Mouse (Mus musculus) hindbrain, embryonic 13.5 days (tissue): ENCODE measurements at regions not wholly inside any gene's neighbourhood (a gene's known extent, or its start where the extent isn't known, plus 50 kb on each side); places are given as distances from the start of the nearest gene placed in this dataset.
"Not testable (repeated sequence)": the region's sequence is repeated elsewhere in the genome, so short reads cannot be mapped to it uniquely, and the experiment has no call there.

Experiments used
- ATAC-seq: fragments of 200-750 bp; cut with Nextera tagmentation; 2 replicates; pipeline ENCODE4 v1.8.0; 2017; ENCODE audit warnings: moderate TSS enrichment; ENCODE audit not compliant: low FRiP score
- H3K27ac ChIP-seq: fragments of 300-500 bp; sonication (generic); 2 replicates; pipeline ENCODE4 v1.5.1; 2015; ENCODE audit warnings: inconsistent platforms, mild to moderate bottlenecking, moderate library complexity
- H3K27me3 ChIP-seq: fragments of 300-500 bp; sonication (generic); 2 replicates; pipeline ENCODE4 v1.6.1; 2015; ENCODE audit warnings: mild to moderate bottlenecking, inconsistent platforms
- H3K36me3 ChIP-seq: fragments of 300-500 bp; sonication (generic); 2 replicates; pipeline ENCODE4 v1.6.1; 2015; ENCODE audit warnings: mild to moderate bottlenecking, inconsistent platforms
- H3K4me1 ChIP-seq: fragments of 300-500 bp; sonication (generic); replicated peaks from 2 replicates; pipeline ENCODE4 v1.6.1; 2015; ENCODE audit warnings: inconsistent platforms
- H3K4me2 ChIP-seq: fragments of 300-500 bp; sonication (generic); 2 replicates; pipeline ENCODE4 v1.6.1; 2015; ENCODE audit warnings: inconsistent platforms, mild to moderate bottlenecking, moderate library complexity
- H3K4me3 ChIP-seq: fragments of 300-500 bp; sonication (generic); 2 replicates; pipeline ENCODE4 v1.5.1; 2015; ENCODE audit warnings: mild to moderate bottlenecking, inconsistent platforms
- H3K9ac ChIP-seq: fragments of 300-500 bp; sonication (generic); 2 replicates; pipeline ENCODE4 v1.6.1; 2015; ENCODE audit warnings: mild to moderate bottlenecking, inconsistent platforms
- H3K9me3 ChIP-seq: fragments of 300-500 bp; sonication (generic); 2 replicates; pipeline ENCODE4 v1.6.1; 2016; ENCODE audit warnings: inconsistent platforms
- WGBS: fragments of 180-500 bp; shearing (Covaris S2); methylation state at CpG from one replicate; pipeline ENCODE4 v1.1.7; 2015; 5-methylcytosine and 5-hydroxymethylcytosine counted together

DNA sequence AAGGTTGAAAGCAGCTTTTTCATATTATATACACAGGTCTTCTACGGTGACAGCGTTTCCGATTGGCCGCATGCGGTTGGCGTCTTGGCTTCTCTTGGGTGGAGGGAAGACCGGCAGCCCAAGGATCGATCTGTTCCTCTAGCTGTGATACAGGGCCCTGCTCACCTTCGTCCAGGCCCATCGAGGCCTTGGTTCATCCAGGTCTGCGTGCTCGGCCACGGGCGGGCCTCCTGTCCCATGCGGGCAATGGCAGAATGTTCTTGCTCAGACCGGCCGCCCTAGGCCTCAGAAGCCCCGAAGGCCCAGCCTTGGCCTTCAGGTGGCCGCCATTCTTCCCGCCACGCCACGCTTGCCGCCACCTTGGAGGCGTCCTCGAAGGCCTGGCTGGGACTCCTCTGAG lies 194.4 kb upstream of the Ppp6c start:
- 98% methylated on average over 25 of the region's 25 CpGs for WGBS
- no peaks in the 10 kb centered on the region for H3K27me3 ChIP-seq
- no peak overlapping the region for H3K27ac ChIP-seq
- ATAC-seq = no peak
- H3K4me2 ChIP-seq = no peak overlapping the region
- peaks cover 4% of the 10 kb centered on the region; the same call in 1 of the 2 replicates for H3K9me3 ChIP-seq
- H3K9ac ChIP-seq = no peak overlapping the region
- no peaks in the 10 kb centered on the region for H3K4me1 ChIP-seq
- H3K36me3 ChIP-seq = no peaks in the 10 kb centered on the region
- H3K4me3 ChIP-seq = no peak overlapping the region

DNA sequence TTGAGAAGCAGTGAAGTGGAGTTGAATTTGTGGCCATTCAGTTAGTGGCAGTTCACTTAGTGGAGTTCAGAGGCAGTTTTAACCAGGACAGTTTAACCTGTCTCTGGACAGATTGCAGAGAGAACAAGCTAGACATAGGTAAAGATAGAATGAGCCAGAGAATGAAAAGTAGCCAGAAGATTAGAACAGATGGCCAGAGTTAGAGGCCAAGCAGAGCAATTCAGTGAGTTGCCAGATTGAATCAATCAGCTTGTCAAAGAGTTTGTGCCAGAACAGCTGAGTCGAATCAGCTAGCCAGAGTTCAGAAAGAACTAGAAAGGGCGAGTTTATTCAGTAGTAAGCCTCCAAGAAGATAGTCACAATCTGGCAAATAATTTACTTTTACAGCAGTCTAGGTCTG lies 174.1 kb upstream of the Ppp6c start:
- 62% methylated on average over 2 of the region's 2 CpGs for WGBS
- no peaks in the 10 kb centered on the region for H3K36me3 ChIP-seq
- H3K4me3 ChIP-seq = no peak overlapping the region
- ATAC-seq = no peak
- H3K27me3 ChIP-seq = no peaks in the 10 kb centered on the region
- no peaks in the 10 kb centered on the region for H3K9me3 ChIP-seq
- H3K4me2 ChIP-seq = no peak overlapping the region
- no peaks in the 10 kb centered on the region for H3K4me1 ChIP-seq
- no peak overlapping the region for H3K27ac ChIP-seq
- no peak overlapping the region for H3K9ac ChIP-seq

GRCm38 (mm10) chr2:39399523-39399922 lies 173.3 kb upstream of the Ppp6c start:
- Histone ChIP-seq H3K4me2 (no peak overlapping the region), H3K27me3 (no peaks in the 10 kb centered on the region), H3K9me3 (no peaks in the 10 kb centered on the region), H3K9ac (no peak overlapping the region), H3K36me3 (no peaks in the 10 kb centered on the region), H3K27ac (no peak overlapping the region), H3K4me3 (no peak overlapping the region), H3K4me1 (no peaks in the 10 kb centered on the region)
- WGBS = 79% methylated on average over 2 of the region's 2 CpGs
- no peak for ATAC-seq

DNA sequence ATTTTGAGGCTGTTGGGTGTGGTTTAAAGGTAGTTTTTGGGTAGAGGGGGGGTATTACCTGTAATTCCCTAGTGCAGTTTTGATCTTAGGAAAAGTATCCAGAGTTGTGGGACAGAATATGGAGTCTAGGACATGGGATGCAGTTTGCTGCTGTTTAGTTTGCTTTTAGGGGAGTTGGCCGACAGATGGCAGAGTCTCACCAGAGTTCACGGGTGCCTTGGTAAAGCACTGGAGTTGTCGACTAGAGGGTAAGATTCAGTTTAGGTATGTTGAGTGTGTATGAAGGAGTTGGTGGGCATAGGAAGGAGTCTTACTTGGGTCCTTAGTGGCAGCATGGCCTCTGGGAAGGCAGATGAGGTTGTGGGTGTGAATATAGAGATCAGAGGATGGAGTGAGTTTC lies 168.4 kb upstream of the Ppp6c start:
- WGBS = 66% methylated on average over 3 of the region's 3 CpGs
- no peaks in the 10 kb centered on the region for H3K9me3 ChIP-seq
- no peaks in the 10 kb centered on the region for H3K36me3 ChIP-seq
- H3K27me3 ChIP-seq = no peaks in the 10 kb centered on the region
- ATAC-seq = no peak
- H3K27ac ChIP-seq = no peak overlapping the region
- no peak overlapping the region for H3K4me3 ChIP-seq
- H3K4me2 ChIP-seq = no peak overlapping the region
- H3K9ac ChIP-seq = no peak overlapping the region
- H3K4me1 ChIP-seq = no peaks in the 10 kb centered on the region

- H3K4me3 ChIP-seq = no peak overlapping the region
- no peak overlapping the region for H3K27ac ChIP-seq
- no peaks in the 10 kb centered on the region for H3K36me3 ChIP-seq
- H3K4me2 ChIP-seq = no peak overlapping the region
- no peaks in the 10 kb centered on the region for H3K9me3 ChIP-seq
- no peak for ATAC-seq
- 94% methylated on average over 3 of the region's 3 CpGs for WGBS
- H3K9ac ChIP-seq = no peak overlapping the region
- no peaks in the 10 kb centered on the region for H3K4me1 ChIP-seq
- no peaks in the 10 kb centered on the region for H3K27me3 ChIP-seq
Observed at GRCm38 (mm10) chr2:39377264-39377663, 151.0 kb upstream of the Ppp6c start.

GRCm38 (mm10) chr2:39373068-39373779 lies 147.0 kb upstream of the Ppp6c start:
- Histone ChIP-seq H3K36me3 (no peaks in the 10 kb centered on the region), H3K4me1 (no peaks in the 10 kb centered on the region), H3K9me3 (no peaks in the 10 kb centered on the region), H3K4me2 (no peak overlapping the region), H3K4me3 (no peak overlapping the region), H3K27me3 (no peaks in the 10 kb centered on the region), H3K9ac (no peak overlapping the region), H3K27ac (no peak overlapping the region)
- ATAC-seq = peak; percentile 88
- WGBS = 15% methylated on average over 7 of the region's 7 CpGs

DNA sequence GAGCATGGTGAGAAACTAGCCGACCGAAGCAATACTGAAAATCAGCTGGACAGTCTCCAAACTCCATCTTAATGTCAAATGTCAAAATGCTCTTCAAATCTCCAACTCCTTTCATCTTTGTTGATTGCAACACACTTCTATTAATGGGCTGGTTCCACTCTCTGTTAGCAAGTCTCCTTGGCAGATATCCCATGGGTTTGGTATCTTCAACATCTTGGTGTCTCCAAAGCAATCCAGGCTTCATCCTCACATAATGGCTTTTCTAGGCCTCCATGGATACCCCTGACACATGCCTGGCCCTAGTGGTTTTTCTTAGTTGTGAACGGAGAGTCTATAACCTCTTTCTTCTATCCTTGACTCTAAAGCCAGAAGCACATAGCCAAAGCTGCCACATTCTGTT lies 118.0 kb upstream of the Ppp6c start:
- WGBS = 95% methylated on average over 3 of the region's 3 CpGs
- H3K4me2 ChIP-seq = no peak overlapping the region
- H3K27ac ChIP-seq = no peak overlapping the region
- H3K4me1 ChIP-seq = no peaks in the 10 kb centered on the region
- H3K9me3 ChIP-seq = no peaks in the 10 kb centered on the region
- no peaks in the 10 kb centered on the region for H3K27me3 ChIP-seq
- no peak for ATAC-seq
- H3K4me3 ChIP-seq = no peak overlapping the region
- H3K9ac ChIP-seq = no peak overlapping the region
- H3K36me3 ChIP-seq = no peaks in the 10 kb centered on the region

DNA sequence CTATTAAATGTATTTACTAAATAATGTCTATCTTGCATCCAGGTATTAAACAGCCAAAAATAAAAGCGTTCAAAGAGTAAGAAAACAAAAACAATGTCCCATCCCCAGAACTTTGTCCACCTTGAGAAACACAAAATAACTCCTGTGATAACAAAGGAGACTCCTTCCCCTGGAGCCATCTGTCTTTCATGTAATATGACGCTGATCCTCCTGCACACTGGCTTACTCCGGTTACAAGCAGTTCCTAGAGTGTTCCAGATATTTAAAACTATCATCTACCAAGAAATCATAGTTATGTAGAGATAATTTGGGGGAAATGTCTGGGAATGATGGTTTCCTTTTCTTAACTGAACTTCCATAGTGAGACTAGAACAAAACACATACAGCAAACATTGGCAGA lies 114.2 kb upstream of the Ppp6c start:
- no peaks in the 10 kb centered on the region for H3K36me3 ChIP-seq
- H3K9ac ChIP-seq = no peak overlapping the region
- no peak for ATAC-seq
- WGBS = 77% methylated on average over 3 of the region's 3 CpGs
- no peak overlapping the region for H3K4me3 ChIP-seq
- H3K4me1 ChIP-seq = no peaks in the 10 kb centered on the region
- H3K4me2 ChIP-seq = no peak overlapping the region
- no peak overlapping the region for H3K27ac ChIP-seq
- H3K9me3 ChIP-seq = no peaks in the 10 kb centered on the region
- H3K27me3 ChIP-seq = no peaks in the 10 kb centered on the region

- Histone ChIP-seq H3K4me2 (no peak overlapping the region), H3K4me3 (no peak overlapping the region), H3K36me3 (no peaks in the 10 kb centered on the region), H3K27ac (no peak overlapping the region), H3K9me3 (no peaks in the 10 kb centered on the region), H3K27me3 (no peaks in the 10 kb centered on the region), H3K9ac (no peak overlapping the region), H3K4me1 (no peaks in the 10 kb centered on the region)
- no peak for ATAC-seq
- WGBS = 83% methylated on average over 9 of the region's 9 CpGs
Observed at GRCm38 (mm10) chr2:39338832-39339649, 112.8 kb upstream of the Ppp6c start.

GRCm38 (mm10) chr2:39337524-39337923 lies 111.3 kb upstream of the Ppp6c start:
- H3K4me2 ChIP-seq = no peak overlapping the region
- H3K9me3 ChIP-seq = no peaks in the 10 kb centered on the region
- no peaks in the 10 kb centered on the region for H3K4me1 ChIP-seq
- 100% methylated on average over 1 of the region's 1 CpGs for WGBS
- no peak for ATAC-seq
- no peak overlapping the region for H3K4me3 ChIP-seq
- no peak overlapping the region for H3K9ac ChIP-seq
- no peaks in the 10 kb centered on the region for H3K36me3 ChIP-seq
- no peak overlapping the region for H3K27ac ChIP-seq
- no peaks in the 10 kb centered on the region for H3K27me3 ChIP-seq

DNA sequence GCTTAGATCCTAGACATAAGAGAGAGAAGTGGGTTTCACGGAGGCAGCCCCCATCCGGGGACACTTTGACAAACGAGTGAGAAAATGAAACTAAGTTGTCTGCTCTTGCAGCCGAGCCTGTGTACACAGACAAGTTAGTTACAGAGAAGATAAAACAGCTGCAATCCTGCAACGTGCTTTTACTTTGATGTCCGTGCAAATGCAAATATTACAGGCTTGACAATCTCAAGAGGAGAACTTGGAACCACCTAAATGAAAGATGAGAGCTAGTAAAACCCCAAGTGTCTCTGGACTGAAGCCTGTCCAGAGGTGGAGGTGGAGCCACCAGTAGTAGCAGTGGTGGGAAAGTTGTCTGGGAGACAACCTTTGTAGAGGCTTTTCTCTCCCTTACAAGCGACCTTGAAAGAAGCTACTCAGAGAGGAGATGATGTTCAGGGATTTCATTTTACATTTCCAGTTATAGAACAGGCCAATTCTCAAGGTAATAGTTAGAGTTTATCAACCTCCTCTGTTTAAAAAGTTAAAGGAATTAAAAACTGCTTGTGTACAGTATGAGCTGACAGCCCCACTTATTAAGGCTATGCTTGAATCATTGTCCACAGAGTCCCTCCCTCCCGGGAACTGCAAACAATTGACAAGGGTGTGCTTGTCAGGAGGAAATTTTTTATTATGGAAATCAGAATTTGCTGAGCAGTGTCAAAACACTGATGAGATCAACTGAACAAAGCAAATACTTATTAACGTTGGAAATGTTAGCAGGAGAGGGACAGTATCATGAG lies 99.7 kb upstream of the Ppp6c start:
- H3K9ac ChIP-seq = no peak overlapping the region
- no peak overlapping the region for H3K4me3 ChIP-seq
- H3K4me1 ChIP-seq = no peaks in the 10 kb centered on the region
- no peak overlapping the region for H3K27ac ChIP-seq
- H3K9me3 ChIP-seq = no peaks in the 10 kb centered on the region
- no peaks in the 10 kb centered on the region for H3K36me3 ChIP-seq
- no peak overlapping the region for H3K4me2 ChIP-seq
- no peaks in the 10 kb centered on the region for H3K27me3 ChIP-seq
- whole genome bisulfite sequencing = 73% methylated on average over 9 of the region's 9 CpGs
- ATAC-seq = no peak

- WGBS = 85% methylated on average over 3 of the region's 3 CpGs
- not testable (repeated sequence) for H3K9ac ChIP-seq, H3K27me3 ChIP-seq, H3K36me3 ChIP-seq, H3K27ac ChIP-seq, H3K4me2 ChIP-seq, ATAC-seq, H3K4me1 ChIP-seq, H3K4me3 ChIP-seq, H3K9me3 ChIP-seq
Observed at GRCm38 (mm10) chr2:39325122-39325521, 98.9 kb upstream of the Ppp6c start.
